ENCODE assay signal across 8 mouse cellular contexts in genomic region chr9:106885901-106886731, GRCm38 (mm10). TPM values are rescaled to one million over a fixed set of nuclear protein-coding genes. Genes with fewer than 3 reads are reported as not detected.
DNase-seq lines count a peak whose midpoint lies in the region; ATAC-seq and TF ChIP-seq lines count a peak whose summit lies in the region.

No protein-coding gene starts in this region.

- peaks cover 52% of the 10 kb centered on the region for H3K36me3 ChIP-seq in forebrain, postnatal 0 days (ENCODE audit: insufficient read depth)
- H3K36me3 ChIP-seq in liver, embryonic 12.5 days: peaks cover 79% of the 10 kb centered on the region

- peak overlapping the region; percentile 92 for H3K9ac ChIP-seq in forebrain, postnatal 0 days
- H3K9ac ChIP-seq in liver, embryonic 12.5 days: peak overlapping the region; percentile 98

- H3K4me2 ChIP-seq in forebrain, postnatal 0 days (ENCODE audit: low read depth): peak overlapping the region; percentile 93
- peak overlapping the region; percentile 97 for H3K4me2 ChIP-seq in liver, embryonic 12.5 days

- H3K4me3 ChIP-seq in left cerebral cortex, adult 2 months: peak overlapping the region; percentile 70
- H3K4me3 ChIP-seq in forebrain, postnatal 0 days (ENCODE audit: low read depth, low read length): peak overlapping the region; percentile 85
- H3K4me3 ChIP-seq in liver, embryonic 12.5 days: peak overlapping the region; percentile 98

- H3K4me1 ChIP-seq in forebrain, postnatal 0 days (ENCODE audit: insufficient read depth): peaks cover 34% of the 10 kb centered on the region
- peaks cover 82% of the 10 kb centered on the region for H3K4me1 ChIP-seq in liver, embryonic 12.5 days

- no peaks in the 10 kb centered on the region for H3K27me3 ChIP-seq in forebrain, postnatal 0 days (ENCODE audit: insufficient read depth, low read length)
- no peaks in the 10 kb centered on the region for H3K27me3 ChIP-seq in liver, embryonic 12.5 days (replicated peaks)

- peak; percentile 58 for DNase-seq in left cerebral cortex, adult 2 months (ENCODE audit: extremely low spot score in 1 of 2, low spot score in 2 of 2)
- no peak for DNase-seq in left cerebral cortex, adult 9 months (ENCODE audit: low spot score in 2 of 2)
- peak; percentile 64 for DNase-seq in cerebellum, adult 8-10 months
- DNase-seq in forebrain, postnatal 0 days: peak; percentile 54
- DNase-seq in induced T-regulatory cell, adult 2 months (ENCODE audit: low read depth): peak; percentile 77
- peak; percentile 74 for DNase-seq in naive thymus-derived CD4-positive, alpha-beta T cell, adult 2 months (ENCODE audit: low read depth)
- DNase-seq in testis, postnatal 10 days (ENCODE audit: low spot score): peak; percentile 74

- intact Hi-C loops in left cerebral cortex, adult 2 months (cut with DNase I): loop anchor here (2.0 to 10.0 kb wide), 3 partner anchors 199 to 649 kb away; partner anchors contain the start of gene Tmem115

- no peak for TF ChIP-seq CTCF in left cerebral cortex, adult 2 months (IDR thresholded peaks at IDR 0.05)
- no peak for TF ChIP-seq CTCF in forebrain, postnatal 0 days (IDR thresholded peaks at IDR 0.05; ENCODE audit: low read depth)

- H3K27ac ChIP-seq in left cerebral cortex, adult 2 months: peak overlapping the region; percentile 82
- peak overlapping the region; percentile 95 for H3K27ac ChIP-seq in forebrain, postnatal 0 days (ENCODE audit: low read depth, low read length)
- H3K27ac ChIP-seq in liver, embryonic 12.5 days: peak overlapping the region; percentile 93

- 2% methylated on average over 95 of the region's 107 CpGs for WGBS in forebrain, postnatal 0 days
- under 1% methylated on average over 72 of the region's 107 CpGs for WGBS in liver, embryonic 12.5 days (ENCODE audit: insufficient replicate concordance)

- ATAC-seq in forebrain, postnatal 0 days: peak; percentile 5; the same call in 1 of the 2 replicates
- peak; percentile 26 for ATAC-seq in liver, embryonic 12.5 days

- no peaks in the 10 kb centered on the region for H3K9me3 ChIP-seq in forebrain, postnatal 0 days (ENCODE audit: low read length)
- H3K9me3 ChIP-seq in liver, embryonic 12.5 days (replicated peaks): no peaks in the 10 kb centered on the region

RNA-seq across cellular contexts. Expression of gene Rbm15b, which starts 1.1 kb away (rescaled TPM):
- total RNA-seq in left cerebral cortex, adult 2 months (2021): 10 to 100 TPM; 57.1 to 57.2 TPM
- 82.4 and 83.5 TPM in 2 replicates for total RNA-seq in forebrain, postnatal 0 days (2014; rRNA removed)
- polyA plus RNA-seq in forebrain, postnatal 0 days (2015; fragmentation: Nextera tagmentation; extraction: Ambion mirVana): 15.8 and 16.8 TPM in 2 replicates
- 8.8 and 11.3 TPM in 2 replicates for polyA plus RNA-seq in liver, embryonic 12.5 days (2016; fragmentation: Nextera tagmentation; extraction: Ambion mirVana)

RNA-seq across cellular contexts. Expression of gene Manf, which starts 5.7 kb away (rescaled TPM):
- total RNA-seq in left cerebral cortex, adult 2 months (2021): 100 to 1,000 TPM; 115 to 126 TPM
- 49.5 and 61.9 TPM in 2 replicates for total RNA-seq in forebrain, postnatal 0 days (2014; rRNA removed)
- polyA plus RNA-seq in forebrain, postnatal 0 days (2015; fragmentation: Nextera tagmentation; extraction: Ambion mirVana): 135 and 151 TPM in 2 replicates
- 232 and 233 TPM in 2 replicates for polyA plus RNA-seq in liver, embryonic 12.5 days (2016; fragmentation: Nextera tagmentation; extraction: Ambion mirVana)

Comparison
In these comparisons a context has a peak if more than half of its experiments do, and no peak if none do; other contexts are left out.
1. DNase-seq: peak in left cerebral cortex, adult 2 months (2 of 2), cerebellum, adult 8-10 months (single experiment), forebrain, postnatal 0 days (single experiment), induced T-regulatory cell, adult 2 months (single experiment), naive thymus-derived CD4-positive, alpha-beta T cell, adult 2 months (single experiment) and testis, postnatal 10 days (single experiment); none in left cerebral cortex, adult 9 months (0 of 2).
2. Peak in every context shown above with its lines, with median percentiles within 50 percentile points of each other: H3K27ac ChIP-seq and H3K4me3 ChIP-seq.